Mouse (Mus musculus): Measurements from ENCODE around the gene Bad.

- TF ChIP-seq CTCF (IDR thresholded peaks at IDR 0.05; ENCODE audit: extremely low read depth, insufficient read length, insufficient replicate concordance, low read depth, low read length) (no peak), POLR2A (IDR thresholded peaks at IDR 0.05; ENCODE audit: low read depth, low read length) (no peak)
Measured at GRCm38 (mm10) chr19:6979001-6979479, 37.4 kb downstream of the Bad start.

All from small intestine, adult 2 months (tissue).